Mouse (Mus musculus): ENCODE results near the gene Tnks1bp1.

The Tnks1bp1 gene

DNA sequence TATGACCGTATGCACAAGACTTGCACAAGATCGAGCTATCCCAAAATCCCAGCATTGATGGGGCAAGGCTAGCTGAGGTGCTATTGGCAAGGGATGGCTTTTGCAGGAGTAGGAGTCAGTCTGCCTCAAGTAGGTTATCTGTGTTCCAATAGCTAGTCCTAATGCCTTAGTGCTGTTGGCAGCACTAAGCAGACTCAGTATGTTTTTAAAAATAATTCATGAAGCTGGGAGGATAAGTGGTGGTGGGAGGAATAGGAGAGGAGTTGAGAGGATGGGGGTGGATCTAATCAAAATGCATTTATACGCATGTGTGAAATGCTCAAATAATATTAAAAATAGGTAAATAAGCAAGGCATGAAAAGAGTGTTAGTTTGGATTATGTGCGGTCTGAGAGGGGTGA, 43.5 kb downstream of the Tnks1bp1 start:
- no peak for DNase-seq (ENCODE audit: low spot score in 2 of 2)

DNA sequence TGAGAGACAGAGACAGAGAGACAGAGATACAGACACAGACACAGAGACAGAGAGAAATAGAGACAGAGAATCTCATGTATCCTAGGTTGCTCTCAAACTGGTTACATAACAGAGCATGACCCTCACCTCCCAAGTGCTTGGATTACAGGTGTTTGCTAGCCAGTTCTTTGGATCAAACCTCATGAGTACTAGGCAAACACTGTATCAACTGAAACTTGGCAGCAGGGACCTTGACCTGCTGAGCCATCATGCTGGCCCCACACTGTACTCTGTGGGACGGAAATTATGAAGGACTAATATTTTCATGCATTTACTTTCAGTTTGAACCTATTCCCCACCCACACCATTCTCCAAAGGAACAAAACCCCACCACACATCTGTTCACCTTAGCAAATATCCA, 45.6 kb downstream of the Tnks1bp1 start:
- DNase-seq (ENCODE audit: low spot score in 2 of 2): no peak

DNA sequence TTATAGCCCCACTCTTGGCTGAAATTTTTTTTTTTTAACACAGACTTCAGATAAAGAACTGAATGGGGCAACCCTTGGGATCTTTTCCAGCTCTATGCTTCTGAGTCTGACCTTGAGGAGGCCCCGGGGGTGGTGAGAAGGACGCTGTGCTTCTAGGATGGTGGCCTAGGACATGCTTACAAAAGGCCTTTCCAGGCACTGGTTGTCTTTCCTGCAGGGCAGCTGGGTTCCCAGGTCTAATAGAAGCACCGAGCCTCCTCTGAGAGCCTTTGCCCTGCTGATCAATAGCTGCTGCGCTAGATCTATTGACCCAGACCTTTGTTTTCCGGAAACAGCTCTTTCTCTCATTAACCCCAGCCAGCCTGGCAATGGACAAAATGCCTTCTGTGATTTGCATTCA, 48.1 kb downstream of the Tnks1bp1 start:
- no peak for DNase-seq (ENCODE audit: low spot score in 2 of 2)

DNA sequence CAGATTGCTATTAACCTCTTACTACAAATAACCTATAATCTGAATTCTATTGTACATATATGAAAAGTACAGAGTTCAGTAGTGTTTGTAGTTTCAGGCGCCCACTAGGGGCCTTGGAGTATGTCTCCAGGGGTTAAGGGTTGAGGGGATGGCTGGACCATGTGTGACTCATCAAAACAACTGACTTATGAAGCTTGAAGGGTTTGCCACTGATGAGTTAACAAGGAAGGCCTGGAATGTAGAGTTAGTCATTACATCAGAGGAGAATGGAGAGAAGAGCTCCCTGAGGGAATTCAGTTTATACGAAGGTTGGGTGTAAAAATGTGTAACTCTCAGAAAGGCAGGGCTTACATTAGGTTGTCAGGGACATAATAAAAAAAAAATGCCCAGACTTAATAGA, 50.2 kb downstream of the Tnks1bp1 start:
- no peak for DNase-seq (ENCODE audit: low spot score in 2 of 2)

DNA sequence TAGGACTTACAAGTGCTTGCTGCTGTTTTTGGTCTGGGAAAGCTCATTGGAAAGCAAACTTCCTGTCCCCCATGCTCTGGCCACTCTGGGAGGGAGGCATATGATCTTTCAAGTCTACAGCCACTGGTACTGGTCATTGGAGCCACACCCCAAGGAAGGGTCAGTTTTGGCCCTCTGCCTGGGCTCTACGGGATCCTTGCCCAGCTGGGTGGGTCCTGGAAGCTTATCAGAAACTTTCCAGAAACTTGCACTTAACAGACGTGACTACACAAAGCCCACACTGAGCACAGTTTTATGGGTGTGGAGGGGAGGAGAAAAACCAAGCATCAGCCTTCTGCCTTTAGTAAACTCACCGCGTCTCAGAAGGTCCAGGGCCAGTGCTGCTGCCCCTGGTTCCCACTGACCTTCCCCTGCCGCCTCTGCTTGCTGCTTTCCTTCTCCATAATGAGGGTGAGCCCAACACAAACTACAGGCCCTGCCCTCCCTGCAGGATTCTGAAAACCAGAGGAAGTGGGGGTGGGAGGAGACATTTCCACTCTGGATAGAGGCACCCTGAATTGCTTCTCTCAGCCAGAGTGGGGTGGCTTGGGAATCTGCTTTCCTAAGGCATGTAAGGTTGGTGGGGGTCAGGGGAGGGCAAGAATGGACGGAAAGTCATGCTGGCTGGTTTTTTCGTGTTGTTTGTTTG, 51.1 kb downstream of the Tnks1bp1 start:
- no peak for DNase-seq (ENCODE audit: low spot score in 2 of 2)

DNA sequence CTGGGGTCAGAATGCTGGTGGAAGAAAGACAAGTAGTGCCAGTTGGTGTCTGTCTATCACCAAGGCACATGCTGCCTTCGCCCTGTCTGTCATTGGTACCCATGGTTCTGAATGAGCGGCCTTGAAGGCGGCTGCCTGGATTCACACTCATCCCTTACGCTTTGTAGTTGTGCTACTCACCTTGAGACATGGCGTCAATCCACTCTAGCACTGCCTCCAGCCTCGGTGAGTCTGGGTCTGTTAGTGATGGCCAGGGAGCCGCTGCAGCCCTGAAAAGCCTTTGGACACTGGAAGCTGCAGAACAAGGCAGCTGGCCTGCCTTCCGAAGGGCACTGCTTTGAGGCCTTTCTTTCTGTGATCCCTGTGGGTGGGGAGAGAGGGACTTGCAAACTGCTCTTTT, 55.4 kb downstream of the Tnks1bp1 start:
- DNase-seq (ENCODE audit: low spot score in 2 of 2): no peak

DNA sequence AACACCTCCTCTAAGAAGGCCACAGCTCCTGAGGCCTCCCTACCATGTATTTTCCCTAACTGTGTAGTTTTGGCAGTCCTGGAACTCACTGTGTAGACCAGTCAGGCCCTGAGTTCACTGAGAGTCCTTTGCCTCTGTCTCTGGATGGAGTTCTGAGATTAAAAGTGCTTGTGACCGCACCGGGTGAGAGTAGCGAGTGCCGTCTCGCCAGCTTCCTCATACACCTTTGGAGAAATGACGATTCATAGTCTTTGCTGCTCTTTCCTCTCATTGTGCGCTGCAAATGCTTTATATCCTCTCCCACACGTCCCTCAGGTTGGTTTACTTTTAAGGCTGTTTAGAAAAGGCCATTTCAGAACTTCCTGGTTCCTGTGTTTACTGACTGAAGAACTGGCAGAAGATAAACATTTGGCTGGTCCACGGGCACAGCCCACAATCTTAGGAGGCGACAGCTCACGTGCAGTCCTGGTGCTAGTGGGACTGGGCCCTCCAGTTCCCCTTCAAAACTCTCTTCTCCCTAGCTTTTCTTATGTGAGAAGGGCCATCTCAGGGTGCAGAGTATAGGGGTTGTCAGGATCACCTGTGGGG, 57.7 kb downstream of the Tnks1bp1 start:
- DNase-seq (ENCODE audit: low spot score in 2 of 2): no peak

DNA sequence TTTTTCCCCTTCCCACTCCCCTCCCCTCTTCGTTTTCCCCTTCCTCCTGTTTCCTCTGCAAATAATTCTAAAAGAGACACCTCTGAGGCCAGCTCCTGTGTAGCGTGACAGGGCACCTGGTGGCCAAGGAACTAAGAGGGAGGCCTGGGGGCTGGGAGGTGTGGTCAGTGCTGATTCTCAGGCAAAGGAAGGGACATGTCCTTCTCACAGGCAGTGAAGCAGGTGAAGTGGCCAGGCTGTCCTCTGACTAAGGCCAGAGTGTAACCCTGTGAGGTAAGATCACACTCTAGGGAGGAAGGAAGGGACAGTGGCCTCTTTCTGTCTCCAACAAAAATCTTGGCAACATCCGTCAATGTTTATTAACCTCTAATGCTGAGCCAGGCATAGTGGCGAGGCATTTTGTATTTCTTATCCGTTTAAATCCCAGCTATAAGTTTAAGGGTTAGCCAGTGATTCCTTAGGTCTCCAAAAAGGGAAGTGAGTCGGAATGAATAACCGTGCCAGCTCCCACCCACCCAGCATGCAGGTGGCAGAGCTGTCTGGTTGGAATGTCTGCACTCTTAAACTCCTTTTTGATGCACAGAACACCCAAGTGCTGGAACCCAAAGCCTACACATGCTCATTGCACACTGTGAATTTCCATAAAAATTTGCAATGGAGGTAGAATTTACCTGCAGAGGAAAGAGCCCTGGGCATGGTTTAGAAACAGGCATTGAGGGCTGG, 58.4 kb downstream of the Tnks1bp1 start:
- no peak for DNase-seq (ENCODE audit: low spot score in 2 of 2)

DNA sequence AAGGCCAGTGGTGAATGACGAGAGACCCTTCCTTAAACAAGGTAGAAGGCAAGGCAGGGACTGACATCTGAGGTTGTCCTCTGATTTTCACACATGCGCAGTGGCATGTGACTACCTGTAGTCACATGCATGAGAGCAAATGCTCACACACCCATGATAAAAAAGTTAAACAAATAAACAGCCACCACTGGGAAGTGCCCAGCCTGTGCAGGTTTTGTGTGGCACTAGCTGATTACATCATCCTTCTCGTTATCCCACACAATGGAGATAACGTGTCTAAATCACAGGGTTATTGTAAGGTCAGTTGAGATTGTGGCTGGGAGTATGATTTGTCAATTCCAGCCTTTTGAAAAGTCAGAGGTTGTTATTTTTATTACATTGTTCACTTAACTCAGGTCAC, 59.1 kb downstream of the Tnks1bp1 start:
- DNase-seq (ENCODE audit: low spot score in 2 of 2): no peak

DNA sequence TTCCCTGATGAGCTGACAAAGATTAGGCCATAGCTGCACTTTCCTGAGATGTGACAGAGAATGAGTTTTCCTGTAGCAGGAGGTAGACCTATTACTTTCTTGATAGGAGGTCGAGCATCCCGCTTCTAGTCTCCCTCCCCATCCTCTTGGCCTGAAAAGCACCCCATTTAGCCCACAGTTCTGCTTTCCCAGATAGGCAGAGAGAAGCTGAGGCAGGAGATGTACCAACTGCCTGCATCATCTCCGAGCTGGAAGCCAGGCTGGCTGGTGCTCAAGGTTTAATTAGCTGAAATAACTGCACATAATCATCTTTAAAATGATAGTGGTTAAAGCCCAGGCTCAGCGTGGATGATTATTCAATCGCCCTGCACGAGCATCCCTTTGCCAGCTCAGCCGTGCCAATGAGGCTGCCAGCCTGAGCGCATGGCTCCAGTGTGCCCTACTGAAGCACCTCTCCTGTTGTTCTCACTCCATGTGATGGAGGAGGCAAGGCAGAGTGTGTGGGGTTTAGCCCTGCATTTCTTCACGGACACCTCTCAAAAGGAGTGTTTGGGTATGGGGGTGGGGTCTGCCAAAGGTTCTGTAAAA, 62.6 kb downstream of the Tnks1bp1 start:
- no peak for DNase-seq (ENCODE audit: low spot score in 2 of 2)

All from frontal cortex, postnatal 14 days (tissue).